Mouse (Mus musculus): ENCODE data around the gene Olfr1371. TPM values are rescaled to one million over a fixed set of nuclear protein-coding genes. Genes with fewer than 3 reads are reported as not detected.

Olfr1371 gene
- polyA plus RNA-seq (2015; fragmentation: Nextera tagmentation; extraction: Ambion mirVana), result not detected in 2 replicates

DNA sequence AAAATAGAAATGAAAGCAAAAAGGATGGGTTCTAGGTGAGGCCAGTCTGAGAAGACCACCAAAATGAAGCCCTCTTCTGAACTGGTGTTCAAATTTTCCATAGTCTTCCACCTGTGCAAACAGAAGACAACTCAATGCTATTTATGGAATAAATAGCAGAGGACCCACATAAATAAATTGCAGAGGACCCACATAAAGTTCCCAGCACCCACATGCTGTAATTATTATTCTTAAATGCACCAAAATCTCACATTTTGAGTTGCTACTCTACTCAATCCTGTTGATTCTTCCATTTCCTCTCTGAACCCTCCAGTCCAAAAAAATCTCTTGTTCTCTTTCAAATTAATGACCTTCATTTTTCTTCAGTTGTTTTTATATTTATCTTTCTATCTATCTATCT is at the start of gene Olfr1371:
Olfr1371 (minus strand) TSS at position 101 of the 400 bp plus-strand sequence.
- no peaks in the 10 kb centered on the region for H3K4me1 ChIP-seq
- no peaks in the 10 kb centered on the region for H3K27me3 ChIP-seq
- H3K27ac ChIP-seq, result no peak within 1 kb of the TSS
- H3K4me3 ChIP-seq (replicated peaks), result no peak within 1 kb of the TSS
- H3K9ac ChIP-seq, result no peak within 1 kb of the TSS
- no peaks in the 10 kb centered on the region for H3K9me3 ChIP-seq (replicated peaks)
- H3K36me3 ChIP-seq, result no peaks in the 10 kb centered on the region
- no peak within 1 kb of the TSS for H3K4me2 ChIP-seq
- ATAC-seq (replicated peaks; ENCODE audit: low FRiP score), result no peak

DNA sequence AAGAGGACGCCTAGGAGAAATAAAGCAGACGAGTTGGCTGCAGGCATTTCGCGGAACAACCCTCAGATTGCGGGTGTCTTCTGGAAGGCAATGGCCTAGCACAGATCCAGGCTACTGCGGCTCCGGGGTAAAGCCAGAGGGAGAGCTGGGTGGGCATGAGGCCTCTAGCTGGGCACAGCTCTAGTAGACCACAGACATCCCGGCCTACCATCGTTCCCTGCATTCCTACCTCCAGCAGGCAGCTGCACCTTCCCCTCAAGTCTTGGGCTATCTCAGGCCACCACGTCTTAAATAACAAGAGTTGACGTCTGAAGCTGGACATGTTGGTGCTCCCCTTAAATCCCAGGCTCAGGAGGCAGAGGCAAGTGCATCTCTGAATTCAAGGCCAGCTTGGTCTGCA is 48.6 kb upstream of the Olfr1371 start:
- Histone ChIP-seq H3K9ac (no peak overlapping the region), H3K9me3 (replicated peaks) (no peaks in the 10 kb centered on the region), H3K27ac (no peak overlapping the region), H3K4me2 (no peak overlapping the region), H3K4me1 (peaks cover 9% of the 10 kb centered on the region; the same call in 1 of the 2 replicates), H3K4me3 (replicated peaks) (no peak overlapping the region), H3K36me3 (peaks cover 21% of the 10 kb centered on the region), H3K27me3 (no peaks in the 10 kb centered on the region)
- no peak for ATAC-seq (replicated peaks; ENCODE audit: low FRiP score)
- whole genome bisulfite sequencing, result 94% methylated on average over 11 of the region's 11 CpGs

DNA sequence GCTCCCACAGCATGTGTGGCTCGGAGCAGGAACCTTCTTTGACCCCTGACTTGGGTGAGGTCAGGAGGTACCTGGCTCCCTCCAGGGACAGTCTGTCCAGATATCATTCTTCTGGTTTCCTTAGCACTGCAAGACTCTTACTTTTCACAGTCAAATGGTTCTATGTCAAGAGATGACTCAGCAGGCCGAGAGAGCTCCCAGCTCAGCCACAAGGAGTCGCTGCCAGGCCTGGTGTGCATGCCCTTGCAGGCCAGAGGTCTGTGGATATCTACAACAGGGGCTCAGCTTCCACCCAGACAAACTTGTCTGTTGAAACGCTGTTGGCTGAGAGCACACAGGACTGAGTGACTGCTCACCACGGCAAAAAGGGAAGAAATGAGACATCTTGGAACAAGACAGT is 48.1 kb upstream of the Olfr1371 start:
- Histone ChIP-seq H3K4me3 (replicated peaks) (no peak overlapping the region), H3K9ac (no peak overlapping the region), H3K27ac (no peak overlapping the region), H3K4me2 (no peak overlapping the region), H3K4me1 (peaks cover 9% of the 10 kb centered on the region; the same call in 1 of the 2 replicates), H3K9me3 (replicated peaks) (no peaks in the 10 kb centered on the region), H3K27me3 (no peaks in the 10 kb centered on the region), H3K36me3 (peaks cover 25% of the 10 kb centered on the region)
- 61% methylated on average over 5 of the region's 5 CpGs for WGBS
- ATAC-seq (replicated peaks; ENCODE audit: low FRiP score), result no peak

DNA sequence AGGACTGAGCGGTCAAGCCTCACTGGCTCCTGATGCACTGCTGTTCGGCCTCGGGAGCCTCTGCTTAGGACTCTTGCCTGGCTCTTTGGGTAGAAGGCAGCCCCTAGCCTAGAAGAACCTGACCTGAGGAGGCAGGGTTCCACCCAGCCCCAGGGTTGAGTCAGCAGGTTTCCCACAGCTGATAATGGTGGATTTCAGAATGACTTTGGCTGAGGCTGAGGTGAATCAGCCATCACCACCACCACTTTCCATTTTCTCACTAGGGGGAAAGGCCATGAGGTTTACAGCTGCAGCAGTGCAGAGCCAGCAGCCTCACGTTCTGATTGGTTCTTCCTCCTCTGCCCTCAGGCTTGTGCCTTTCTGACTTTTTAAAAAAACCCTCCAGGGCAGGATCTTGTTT is 47.1 kb upstream of the Olfr1371 start:
- 63% methylated on average over 4 of the region's 4 CpGs for WGBS
- H3K9me3 ChIP-seq (replicated peaks), result no peaks in the 10 kb centered on the region
- no peak overlapping the region for H3K4me2 ChIP-seq
- peaks cover 35% of the 10 kb centered on the region for H3K36me3 ChIP-seq
- no peak overlapping the region for H3K4me3 ChIP-seq (replicated peaks)
- H3K27ac ChIP-seq, result no peak overlapping the region
- 0 out of 2 replicates have a peak, but pooled peaks cover 8% of the 10 kb centered on the region for H3K4me1 ChIP-seq
- no peak for ATAC-seq (replicated peaks; ENCODE audit: low FRiP score)
- no peak overlapping the region for H3K9ac ChIP-seq
- H3K27me3 ChIP-seq, result no peaks in the 10 kb centered on the region

DNA sequence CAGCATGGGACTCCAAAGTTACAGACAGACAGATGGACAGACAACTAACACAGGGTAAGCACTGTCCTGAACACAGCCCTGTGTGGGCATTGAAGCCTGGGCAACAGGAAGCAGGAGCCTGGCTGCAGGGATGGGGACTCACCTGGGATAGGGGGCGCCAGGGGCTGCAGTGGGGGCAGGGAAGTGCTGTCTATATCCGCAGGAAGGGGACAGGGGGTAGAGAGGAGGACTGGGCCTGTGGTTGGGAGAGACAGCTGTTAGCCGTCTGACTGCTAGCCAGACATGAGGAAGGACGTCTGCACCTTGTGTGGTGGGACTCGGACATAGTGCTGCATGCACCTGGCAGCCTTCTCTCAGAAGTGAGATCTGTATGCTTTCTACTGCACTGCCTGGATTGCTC is 44.9 kb upstream of the Olfr1371 start:
- ATAC-seq (replicated peaks; ENCODE audit: low FRiP score), result no peak
- Histone ChIP-seq H3K4me1 (0 out of 2 replicates have a peak, but pooled peaks cover 3% of the 10 kb centered on the region), H3K27me3 (no peaks in the 10 kb centered on the region), H3K4me3 (replicated peaks) (no peak overlapping the region), H3K9ac (no peak overlapping the region), H3K4me2 (no peak overlapping the region), H3K9me3 (replicated peaks) (no peaks in the 10 kb centered on the region), H3K36me3 (peaks cover 43% of the 10 kb centered on the region), H3K27ac (no peak overlapping the region)
- 64% methylated on average over 5 of the region's 5 CpGs for WGBS

DNA sequence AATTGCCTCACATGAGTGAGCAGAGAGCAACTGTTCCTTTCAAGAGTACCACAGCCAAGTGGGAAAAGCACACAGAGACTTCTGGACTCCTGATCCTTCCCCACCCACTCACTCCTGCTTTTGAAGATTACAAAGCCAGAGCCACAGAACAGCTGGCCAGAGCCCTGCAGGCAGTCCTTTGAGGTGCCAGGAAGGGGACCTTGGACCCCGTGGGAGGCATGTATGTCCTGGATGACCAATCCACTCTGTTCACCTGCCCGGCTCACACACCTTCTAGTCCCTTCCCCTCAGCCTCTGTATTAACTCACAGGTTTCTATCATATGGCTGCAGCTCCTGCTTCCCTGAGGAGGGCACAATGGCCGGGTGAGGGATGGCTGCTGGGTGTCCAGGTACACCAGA is 43.6 kb upstream of the Olfr1371 start:
- Histone ChIP-seq H3K4me3 (replicated peaks) (no peak overlapping the region), H3K4me1 (0 out of 2 replicates have a peak, but pooled peaks cover 3% of the 10 kb centered on the region), H3K27ac (no peak overlapping the region), H3K9ac (no peak overlapping the region), H3K27me3 (no peaks in the 10 kb centered on the region), H3K36me3 (peaks cover 39% of the 10 kb centered on the region), H3K9me3 (replicated peaks) (no peaks in the 10 kb centered on the region), H3K4me2 (no peak overlapping the region)
- 83% methylated on average over 3 of the region's 3 CpGs for WGBS
- no peak for ATAC-seq (replicated peaks; ENCODE audit: low FRiP score)

DNA sequence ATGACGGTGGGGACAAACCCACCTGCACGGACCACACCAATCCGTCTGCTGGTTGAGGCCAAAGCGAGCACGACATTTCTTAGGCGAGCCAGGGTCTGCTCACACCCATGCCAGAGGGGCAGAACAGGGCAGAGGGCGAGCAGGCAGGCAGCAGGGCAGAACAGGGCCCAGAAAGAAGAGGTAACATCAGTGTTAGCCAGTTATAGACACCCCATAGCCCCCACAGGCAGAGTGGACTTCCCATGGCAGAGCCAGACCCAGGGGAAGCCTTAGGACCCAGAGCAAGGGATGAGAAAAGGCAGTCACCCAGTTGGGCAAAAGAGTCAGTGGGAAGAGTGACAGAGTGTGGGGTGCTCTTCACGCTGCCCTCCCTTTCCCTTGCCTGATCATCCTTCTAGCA is 41.3 kb upstream of the Olfr1371 start:
- peaks cover 46% of the 10 kb centered on the region for H3K36me3 ChIP-seq
- no peak overlapping the region for H3K4me2 ChIP-seq
- no peaks in the 10 kb centered on the region for H3K27me3 ChIP-seq
- H3K27ac ChIP-seq, result no peak overlapping the region
- ATAC-seq (replicated peaks; ENCODE audit: low FRiP score), result no peak
- WGBS, result 86% methylated on average over 8 of the region's 8 CpGs
- H3K9me3 ChIP-seq (replicated peaks), result no peaks in the 10 kb centered on the region
- no peaks in the 10 kb centered on the region for H3K4me1 ChIP-seq
- no peak overlapping the region for H3K9ac ChIP-seq
- no peak overlapping the region for H3K4me3 ChIP-seq (replicated peaks)

DNA sequence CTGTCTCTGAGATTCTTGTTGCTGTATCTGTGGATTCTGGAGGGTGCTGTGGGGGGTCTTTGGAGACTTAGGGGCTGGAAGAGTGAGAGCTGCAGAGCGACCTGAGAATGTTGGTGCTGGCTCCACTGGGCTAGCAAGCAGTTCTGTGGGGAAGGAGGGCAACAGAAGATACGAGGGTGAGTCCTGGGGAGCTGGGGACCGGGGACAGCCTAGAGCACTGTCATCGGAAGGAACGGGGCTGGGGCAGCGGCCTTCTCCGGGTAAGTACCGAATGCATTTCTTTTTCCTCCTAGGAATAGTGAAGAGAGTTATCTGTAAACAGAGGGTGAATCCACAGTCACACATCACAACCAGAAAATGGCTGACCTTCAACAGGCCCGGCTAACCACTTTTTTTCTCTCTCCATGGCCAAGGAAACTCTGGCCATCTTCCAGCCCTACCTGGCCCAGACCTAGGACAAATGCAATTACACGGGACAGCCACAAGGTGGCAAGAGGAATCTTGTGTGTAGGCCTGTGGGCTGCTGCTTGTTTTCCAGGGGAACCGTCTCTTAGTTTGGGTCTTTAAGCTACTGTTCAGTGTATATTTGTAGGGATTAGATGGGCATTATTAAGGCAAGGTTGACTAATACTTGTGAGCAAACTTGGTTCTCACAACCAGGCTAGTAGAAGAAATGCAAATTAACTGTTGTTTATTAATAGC is 40.0 kb upstream of the Olfr1371 start:
- peaks cover 52% of the 10 kb centered on the region for H3K36me3 ChIP-seq
- no peak overlapping the region for H3K27ac ChIP-seq
- no peak overlapping the region for H3K4me3 ChIP-seq (replicated peaks)
- H3K4me2 ChIP-seq, result no peak overlapping the region
- WGBS, result 67% methylated on average over 11 of the region's 11 CpGs
- no peak overlapping the region for H3K9ac ChIP-seq
- no peaks in the 10 kb centered on the region for H3K9me3 ChIP-seq (replicated peaks)
- no peaks in the 10 kb centered on the region for H3K4me1 ChIP-seq
- H3K27me3 ChIP-seq, result no peaks in the 10 kb centered on the region
- ATAC-seq (replicated peaks; ENCODE audit: low FRiP score), result no peak

DNA sequence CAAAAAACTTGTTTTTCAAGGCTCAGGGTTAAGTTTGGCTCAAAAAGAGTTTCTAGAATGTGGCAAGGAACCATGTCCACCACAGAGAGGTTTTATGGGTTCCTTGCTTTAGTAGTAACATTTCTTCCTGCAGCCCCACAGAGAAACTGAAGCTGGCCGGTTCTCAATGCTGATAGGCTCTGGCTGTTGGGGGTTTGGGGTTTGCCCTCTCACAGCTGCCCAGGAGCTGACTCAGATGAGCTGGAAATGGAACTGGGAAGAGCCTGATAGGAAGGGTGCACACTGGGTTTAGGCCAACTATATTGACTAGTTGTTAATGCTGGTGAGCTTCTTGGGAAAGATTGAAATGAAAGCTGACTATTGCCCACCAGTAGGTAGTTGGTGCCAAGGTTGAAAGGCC is 38.9 kb upstream of the Olfr1371 start:
- Histone ChIP-seq H3K36me3 (peaks cover 64% of the 10 kb centered on the region), H3K9me3 (replicated peaks) (no peaks in the 10 kb centered on the region), H3K4me2 (no peak overlapping the region), H3K4me3 (replicated peaks) (no peak overlapping the region), H3K9ac (no peak overlapping the region), H3K27ac (no peak overlapping the region), H3K4me1 (no peaks in the 10 kb centered on the region), H3K27me3 (no peaks in the 10 kb centered on the region)
- ATAC-seq (replicated peaks; ENCODE audit: low FRiP score), result no peak
- WGBS, result 47% methylated on average over 1 of the region's 1 CpGs

DNA sequence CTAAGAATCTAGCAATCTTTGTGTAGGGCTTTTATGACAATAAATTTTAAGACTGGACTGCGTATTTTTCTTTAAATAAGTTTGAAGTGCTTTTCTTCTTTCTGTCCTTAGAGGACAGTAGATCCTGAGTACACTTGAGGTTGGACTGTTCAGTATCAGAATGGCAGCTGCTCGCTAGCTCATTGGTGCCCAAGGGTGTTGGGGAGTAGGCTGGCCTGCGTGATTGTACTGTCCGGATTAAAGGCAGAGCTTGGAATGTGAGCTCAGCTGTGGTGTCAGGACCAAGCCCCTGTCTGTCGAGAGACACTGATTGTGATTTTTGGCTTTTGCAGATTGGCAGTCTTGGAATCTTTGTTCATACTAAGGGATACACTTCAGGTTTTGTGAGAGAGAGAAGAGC is 38.0 kb upstream of the Olfr1371 start:
- Histone ChIP-seq H3K4me2 (no peak overlapping the region), H3K4me3 (replicated peaks) (no peak overlapping the region), H3K36me3 (peaks cover 65% of the 10 kb centered on the region), H3K9ac (no peak overlapping the region), H3K9me3 (replicated peaks) (no peaks in the 10 kb centered on the region), H3K4me1 (no peaks in the 10 kb centered on the region), H3K27ac (no peak overlapping the region), H3K27me3 (no peaks in the 10 kb centered on the region)
- 81% methylated on average over 5 of the region's 5 CpGs for WGBS
- ATAC-seq (replicated peaks; ENCODE audit: low FRiP score), result no peak

DNA sequence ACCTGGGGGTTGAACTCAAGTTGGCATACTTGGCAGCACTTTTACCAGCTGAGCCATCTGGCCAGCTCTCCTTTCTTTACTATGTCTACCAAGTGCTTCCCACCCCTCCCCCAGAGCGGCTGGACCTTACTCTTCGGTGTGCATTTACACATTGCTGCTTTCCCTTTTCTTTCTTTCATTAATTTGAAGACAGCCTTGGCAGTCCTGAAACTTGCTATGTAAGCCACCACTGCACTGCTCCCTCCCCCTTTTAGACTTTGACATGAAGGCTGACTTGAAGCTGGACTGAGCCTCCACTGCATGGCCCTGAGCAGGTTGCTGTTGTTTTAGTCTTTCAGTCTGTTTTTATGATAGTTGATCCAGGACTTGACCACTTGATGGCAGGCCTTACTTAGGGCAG is 35.7 kb upstream of the Olfr1371 start:
- Histone ChIP-seq H3K27ac (no peak overlapping the region), H3K27me3 (no peaks in the 10 kb centered on the region), H3K36me3 (peaks cover 67% of the 10 kb centered on the region), H3K4me1 (no peaks in the 10 kb centered on the region), H3K4me3 (replicated peaks) (no peak overlapping the region), H3K9me3 (replicated peaks) (no peaks in the 10 kb centered on the region), H3K9ac (no peak overlapping the region), H3K4me2 (no peak overlapping the region)
- ATAC-seq (replicated peaks; ENCODE audit: low FRiP score), result no peak
- 96% methylated on average over 2 of the region's 2 CpGs for WGBS

DNA sequence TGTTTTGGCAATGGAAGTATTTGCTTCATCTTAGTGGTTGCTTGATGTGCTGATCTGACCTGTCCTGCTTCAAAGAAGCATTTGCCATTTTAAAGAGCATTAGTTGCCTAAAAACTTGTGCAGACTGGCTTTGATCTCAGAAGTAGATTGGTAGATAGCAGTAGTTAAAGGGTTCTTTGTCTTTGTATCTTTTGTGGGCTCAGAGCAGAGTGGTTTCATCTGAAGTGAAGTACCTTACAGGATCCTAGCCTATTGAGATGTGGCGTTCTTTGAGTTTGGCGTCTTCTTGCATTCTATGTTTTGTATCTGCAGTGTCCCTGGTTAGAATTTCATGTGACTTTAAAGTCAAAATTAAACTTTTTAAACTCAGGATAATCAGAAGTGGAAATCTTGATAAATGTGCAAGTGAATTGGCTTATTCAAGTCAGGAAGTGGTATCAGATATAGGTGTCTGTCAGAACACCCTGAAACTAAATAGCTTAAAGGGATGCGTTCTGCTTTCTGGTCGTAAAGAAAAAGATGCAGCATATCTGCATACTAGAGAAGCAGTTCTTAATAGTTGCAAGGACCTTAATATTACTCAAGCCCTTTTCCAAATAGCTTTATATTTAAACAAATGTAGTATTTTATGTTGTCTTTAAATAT is 27.2 kb upstream of the Olfr1371 start:
- no peak for ATAC-seq (replicated peaks; ENCODE audit: low FRiP score)
- Histone ChIP-seq H3K4me2 (no peak overlapping the region), H3K27me3 (no peaks in the 10 kb centered on the region), H3K36me3 (peaks cover 83% of the 10 kb centered on the region), H3K27ac (no peak overlapping the region), H3K9me3 (replicated peaks) (no peaks in the 10 kb centered on the region), H3K4me1 (no peaks in the 10 kb centered on the region), H3K4me3 (replicated peaks) (no peak overlapping the region), H3K9ac (no peak overlapping the region)
- WGBS, result 80% methylated on average over 4 of the region's 4 CpGs

Measured in kidney, embryonic 15.5 days (tissue).